Mouse (Mus musculus) spleen, postnatal 4 days (tissue): ENCODE measurements around the gene Tmem236.
"Not testable (repeated sequence)": the region's sequence is repeated elsewhere in the genome, so short reads cannot be mapped to it uniquely, and the experiment has no call there.

Experiments used
- DNase-seq, 2 experiments: peaks; one replicate each; pipeline ENCODE4 v3.0.0; 2022; ENCODE audit warnings: low spot score in 2 of 2

Gene Tmem236

GRCm38 (mm10) chr2:14192046-14192445 lies 17.7 kb downstream of the Tmem236 start:
- no peak for DNase-seq

- not testable (repeated sequence) for DNase-seq
These were observed 24.1 kb downstream of the Tmem236 start for GRCm38 (mm10) chr2:14198325-14198903.

DNA sequence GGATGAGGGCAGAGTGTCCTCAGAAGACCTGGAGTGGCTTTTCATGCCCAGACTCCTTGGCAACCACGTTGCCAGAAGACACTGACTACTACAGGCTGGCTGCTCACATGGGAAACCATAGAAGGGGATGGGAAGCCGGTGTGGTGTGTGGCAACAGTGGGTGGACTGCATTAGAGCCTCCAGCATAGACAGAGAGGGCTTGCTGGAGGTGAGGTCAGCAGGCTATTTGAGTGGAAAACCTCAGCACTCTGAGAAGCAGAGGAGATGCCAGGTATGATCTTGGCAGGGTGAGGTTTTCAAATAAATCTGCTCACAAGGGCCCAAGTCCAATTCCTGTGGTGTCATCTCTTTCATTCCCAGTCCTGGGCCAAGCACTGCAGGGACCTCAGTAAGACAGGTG lies 25.3 kb downstream of the Tmem236 start:
- DNase-seq, result no peak

DNA sequence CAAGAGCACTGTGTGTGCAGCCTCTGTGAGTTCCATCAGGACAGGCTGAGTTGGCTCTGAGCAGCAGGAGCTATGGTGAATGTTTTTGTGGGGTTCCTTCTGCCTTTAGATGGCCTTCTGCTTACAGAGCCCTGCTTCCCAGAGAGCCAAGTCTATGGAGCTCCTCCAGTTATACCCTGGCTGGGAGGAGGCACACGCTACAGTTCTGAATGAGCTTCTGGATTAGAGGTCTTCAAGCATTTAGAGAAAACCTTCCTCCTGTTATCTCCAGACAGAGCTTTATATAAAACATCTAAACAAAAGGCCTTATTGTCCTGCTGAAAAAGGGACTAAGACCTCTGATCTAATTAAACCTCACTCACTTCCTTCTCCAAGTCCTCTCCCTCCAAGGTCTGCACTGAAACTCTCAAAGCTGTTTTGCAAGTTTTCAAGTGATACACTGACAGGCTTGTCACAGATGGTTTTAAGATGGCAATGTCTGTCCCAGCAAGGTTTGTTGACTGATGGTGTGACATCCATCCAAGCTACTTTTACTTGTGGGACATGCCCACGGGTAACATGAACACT lies 26.6 kb downstream of the Tmem236 start:
- not testable (repeated sequence) for DNase-seq

DNA sequence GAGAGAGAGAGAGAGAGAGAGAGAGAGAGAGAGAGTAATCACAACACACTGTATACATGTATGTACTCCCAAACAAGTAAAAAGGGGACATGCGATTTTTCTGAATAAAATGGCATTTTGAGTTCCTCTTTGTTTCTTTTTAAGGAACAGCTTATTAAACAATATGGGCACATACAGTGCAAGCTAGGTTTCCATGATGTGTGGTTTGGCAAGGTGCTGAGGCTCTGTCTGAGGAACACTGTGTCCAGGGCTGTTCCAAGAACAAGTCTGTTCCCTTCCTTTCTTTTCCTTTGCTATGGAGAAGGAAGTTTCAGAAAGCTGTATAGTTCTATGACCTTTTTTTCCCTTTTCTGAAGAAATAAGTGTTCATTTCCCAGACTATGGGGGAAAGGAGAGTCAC lies 30.0 kb downstream of the Tmem236 start:
- DNase-seq, result no peak

GRCm38 (mm10) chr2:14206798-14207197 lies 32.5 kb downstream of the Tmem236 start:
- no peak for DNase-seq

DNA sequence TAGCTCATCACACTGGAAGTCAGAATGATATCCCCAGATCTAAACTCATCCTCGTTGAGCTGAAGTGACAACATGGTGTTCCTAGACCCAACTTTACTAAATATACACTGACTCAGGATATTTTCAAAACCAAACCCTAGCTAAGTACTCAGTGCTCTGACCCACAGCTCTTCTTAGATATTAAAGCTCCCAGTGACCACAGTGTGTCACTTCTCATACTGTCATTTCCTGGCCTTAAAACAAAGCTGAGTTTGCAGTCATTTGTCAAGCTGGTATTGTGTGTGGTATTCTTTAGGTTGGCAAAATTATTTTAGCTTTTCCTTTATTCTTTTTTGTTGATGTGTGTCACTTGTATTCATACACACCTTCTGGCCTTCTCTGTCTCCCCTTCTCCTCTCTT lies 36.4 kb downstream of the Tmem236 start:
- no peak for DNase-seq

GRCm38 (mm10) chr2:14211606-14212005 lies 37.3 kb downstream of the Tmem236 start:
- DNase-seq, result no peak

DNA sequence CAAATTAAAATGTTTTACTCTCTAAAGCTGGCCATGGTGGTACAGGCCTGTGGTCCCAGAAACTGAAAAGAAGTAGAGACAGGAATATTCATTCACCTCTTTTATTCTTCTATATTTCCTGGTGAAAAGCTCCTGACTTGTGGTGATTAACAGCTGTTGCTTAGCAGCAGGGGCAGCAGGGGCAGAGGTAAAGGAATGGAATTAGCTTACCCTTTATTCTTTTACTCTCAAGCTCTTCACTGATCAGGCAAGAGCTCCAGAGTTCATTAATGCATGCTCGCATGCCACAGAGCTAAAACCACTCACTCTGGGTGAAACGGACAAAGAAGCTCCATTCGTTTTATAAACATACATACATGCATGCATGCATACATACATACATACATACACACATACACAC lies 40.4 kb downstream of the Tmem236 start:
- no peak for DNase-seq

- no peak for DNase-seq
These were observed 42.3 kb downstream of the Tmem236 start for GRCm38 (mm10) chr2:14216653-14217052.

DNA sequence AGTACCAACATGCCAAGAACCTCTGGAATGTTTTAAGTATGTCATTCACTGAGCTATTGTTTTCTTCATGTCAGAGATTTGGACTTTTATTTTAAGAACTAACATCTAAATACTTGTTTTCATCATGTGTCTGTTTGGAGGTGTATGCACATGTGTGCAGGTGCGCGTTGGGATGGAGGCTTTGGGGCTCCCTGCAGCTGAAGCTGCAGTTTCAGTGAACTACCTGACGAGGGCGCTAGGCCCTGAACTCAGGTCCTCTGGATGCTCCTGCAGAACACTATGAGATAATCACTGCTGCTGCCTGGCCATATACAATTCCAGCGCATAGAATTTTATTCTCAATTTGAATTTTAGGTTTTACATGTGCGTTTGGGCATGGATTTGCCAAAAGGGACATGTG lies 43.8 kb downstream of the Tmem236 start:
- no peak for DNase-seq

DNA sequence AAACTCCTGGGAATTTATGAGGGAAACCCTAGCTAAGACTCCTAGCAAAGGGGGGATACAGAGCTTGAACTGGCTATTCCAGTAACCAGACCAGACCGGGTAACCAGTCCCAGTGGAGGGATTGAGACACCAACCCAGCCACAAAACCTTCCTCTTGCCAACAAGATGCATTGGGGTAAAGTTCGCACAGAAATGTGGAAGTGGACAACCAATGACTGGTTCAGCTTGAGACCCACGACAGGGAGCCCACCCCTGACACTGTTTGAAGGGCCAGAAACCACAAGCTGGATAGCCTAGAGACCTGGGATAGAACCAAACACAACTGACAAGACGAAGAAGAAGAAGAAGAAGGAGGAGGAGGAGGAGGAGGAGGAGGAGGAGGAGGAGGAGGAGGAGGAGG lies 50.1 kb downstream of the Tmem236 start:
- DNase-seq, result no peak

- no peak for DNase-seq
These were observed 54.2 kb downstream of the Tmem236 start for GRCm38 (mm10) chr2:14228495-14228894.

- no peak for DNase-seq
These were observed 54.8 kb downstream of the Tmem236 start, which contains the start of gene Mrc1 for GRCm38 (mm10) chr2:14229149-14229548. Mrc1 (plus strand) TSS chr2:14229392.

GRCm38 (mm10) chr2:14229979-14230378 lies 55.7 kb downstream of the Tmem236 start:
- no peak for DNase-seq

DNA sequence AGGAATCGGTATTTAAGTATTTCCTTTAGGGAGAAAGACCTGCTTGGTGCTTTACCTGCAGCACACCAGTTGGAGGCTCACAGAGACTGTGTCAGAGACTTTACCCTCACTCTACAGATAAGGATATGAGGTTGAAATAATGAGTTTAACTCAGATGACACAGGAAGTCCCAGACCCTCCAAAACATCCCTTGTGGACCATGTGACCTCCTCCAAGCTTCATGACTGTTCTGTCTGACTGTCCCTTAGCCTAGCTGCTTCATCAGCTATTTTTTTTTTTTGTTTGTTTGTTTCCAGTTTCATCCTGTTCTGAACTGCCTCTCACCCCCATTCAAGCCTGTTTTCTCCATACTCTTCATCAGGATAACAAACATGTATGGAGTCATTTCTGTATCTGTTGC lies 58.6 kb downstream of the Tmem236 start:
- DNase-seq, result no peak

DNA sequence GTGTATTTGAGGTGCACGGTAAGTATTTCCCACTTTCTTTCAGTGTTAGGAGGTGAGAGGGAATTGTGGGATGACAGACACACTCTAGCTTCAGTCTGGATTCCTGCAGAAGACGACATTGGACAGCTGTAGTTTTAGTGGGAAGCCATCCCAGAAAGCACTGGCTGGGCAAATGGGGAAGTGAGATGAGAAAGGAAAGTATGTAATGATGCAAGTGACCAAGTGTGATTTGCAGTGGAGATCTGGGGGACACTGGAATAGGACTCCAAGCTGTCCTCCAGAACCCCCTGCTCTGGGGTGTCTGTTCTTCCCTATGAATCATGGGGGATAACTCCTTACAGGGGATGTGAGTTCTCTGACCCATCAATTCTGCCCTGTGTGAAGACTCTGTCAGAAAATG lies 59.7 kb downstream of the Tmem236 start:
- DNase-seq, result no peak

DNA sequence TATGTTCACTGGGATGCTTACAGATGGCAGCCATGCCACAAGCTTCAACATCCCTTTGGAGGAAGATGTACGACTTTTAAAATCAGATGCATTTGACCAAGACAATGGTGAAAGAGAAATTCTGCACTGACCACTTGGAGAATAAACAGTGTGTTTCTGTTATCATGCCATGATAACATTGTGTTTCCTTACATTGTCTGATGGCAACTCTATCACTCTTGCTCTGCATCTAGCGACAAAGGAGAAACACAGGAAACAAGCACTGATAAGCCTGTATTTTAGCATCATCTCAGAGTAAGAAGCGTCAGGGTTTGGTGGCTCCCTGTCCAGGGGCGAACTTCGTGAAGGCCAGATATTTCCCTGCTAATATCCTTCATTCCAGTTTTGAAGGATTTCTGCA lies 61.0 kb downstream of the Tmem236 start:
- DNase-seq, result no peak

- DNase-seq, result no peak
These were observed 62.6 kb downstream of the Tmem236 start for GRCm38 (mm10) chr2:14236920-14237319.

DNA sequence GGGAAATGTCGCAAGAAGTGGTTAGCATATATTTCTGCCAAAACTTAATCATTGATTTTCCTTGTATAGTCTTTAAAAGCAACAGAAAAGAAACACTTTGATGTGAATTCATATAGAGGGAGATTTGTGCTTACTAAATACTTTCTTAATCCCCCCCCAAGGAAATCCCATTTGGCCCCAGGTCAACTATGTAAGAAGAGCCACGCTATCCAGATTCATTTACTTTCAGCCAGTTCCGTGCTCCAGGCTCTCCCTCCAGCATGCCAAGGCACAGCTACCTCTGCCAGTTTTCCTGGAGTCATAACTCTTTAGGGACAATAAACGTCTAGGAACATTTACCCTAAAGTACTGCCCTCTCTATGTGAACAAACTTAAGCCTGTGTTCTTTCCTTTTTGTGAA lies 63.4 kb downstream of the Tmem236 start:
- DNase-seq, result no peak

GRCm38 (mm10) chr2:14239151-14239550 lies 64.8 kb downstream of the Tmem236 start:
- no peak for DNase-seq

DNA sequence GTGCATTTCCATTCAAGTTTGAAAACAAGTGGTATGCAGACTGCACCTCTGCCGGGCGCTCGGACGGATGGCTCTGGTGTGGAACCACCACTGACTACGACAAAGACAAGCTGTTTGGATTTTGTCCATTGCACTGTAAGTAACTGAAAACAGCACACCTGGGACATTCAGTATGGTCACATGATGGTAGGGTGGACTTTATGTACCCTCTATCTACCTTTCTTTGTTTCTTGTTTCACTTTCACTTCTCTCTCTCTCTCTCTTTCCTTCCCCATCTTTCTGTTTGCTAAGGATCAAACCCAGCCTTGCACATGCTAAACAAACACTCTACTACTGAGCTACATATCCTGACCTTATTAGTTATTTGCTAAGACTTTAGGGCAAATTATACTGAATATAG lies 69.8 kb downstream of the Tmem236 start:
- no peak for DNase-seq

GRCm38 (mm10) chr2:14244668-14245067 lies 70.3 kb downstream of the Tmem236 start:
- no peak for DNase-seq
